Mouse (Mus musculus) liver, embryonic 12.5 days (tissue): ENCODE results near the gene Atp5f1. TPM values are rescaled to one million over a fixed set of nuclear protein-coding genes. Genes with fewer than 3 reads are reported as not detected.
A peak's percentile ranks its signal among the peaks of the same experiment; 100 is the strongest.

Source experiments
- ATAC-seq: fragments of 200-750 bp; cut with Nextera tagmentation; 2 replicates; pipeline ENCODE4 v1.8.0; 2017; ENCODE audit warnings: moderate number of reproducible peaks, mild to moderate bottlenecking, moderate library complexity
- H3K27ac ChIP-seq: fragments of 300-500 bp; sonication (generic); 2 replicates; pipeline ENCODE4 v1.5.1; 2016; ENCODE audit warnings: mild to moderate bottlenecking
- H3K27me3 ChIP-seq: fragments of 300-500 bp; sonication (generic); replicated peaks from 2 replicates; pipeline ENCODE4 v1.6.1; 2016; ENCODE audit warnings: mild to moderate bottlenecking, moderate library complexity
- H3K36me3 ChIP-seq: fragments of 300-500 bp; sonication (generic); 2 replicates; pipeline ENCODE4 v1.6.1; 2016; ENCODE audit warnings: mild to moderate bottlenecking, moderate library complexity
- H3K4me1 ChIP-seq: fragments of 300-500 bp; sonication (generic); 2 replicates; pipeline ENCODE4 v1.6.1; 2016
- H3K4me2 ChIP-seq: fragments of 300-500 bp; sonication (generic); 2 replicates; pipeline ENCODE4 v1.6.1; 2016; ENCODE audit warnings: mild to moderate bottlenecking, moderate library complexity
- H3K4me3 ChIP-seq: fragments of 300-500 bp; sonication (generic); 2 replicates; pipeline ENCODE4 v1.5.1; 2016; ENCODE audit warnings: mild to moderate bottlenecking, moderate library complexity
- H3K9ac ChIP-seq: fragments of 300-500 bp; sonication (generic); 2 replicates; pipeline ENCODE4 v1.6.1; 2016; ENCODE audit warnings: mild to moderate bottlenecking, moderate library complexity
- H3K9me3 ChIP-seq: fragments of 300-500 bp; sonication (generic); replicated peaks from 2 replicates; pipeline ENCODE4 v1.6.1; 2016; ENCODE audit warnings: mild to moderate bottlenecking, moderate library complexity
- WGBS: fragments of 180-500 bp; shearing (Covaris S2); methylation state at CpG from one replicate; pipeline ENCODE4 v1.1.7; 2016; ENCODE audit not compliant: insufficient replicate concordance; 5-methylcytosine and 5-hydroxymethylcytosine counted together
- polyA plus RNA-seq: library from polyadenylated mRNA; unstranded; fragments of >200 nt; fragmentation: Nextera tagmentation; extraction: Ambion mirVana; gene quantifications from 2 replicates; pipeline ENCODE4 v1.2.1, GENCODE M21; 2016

The Atp5f1 gene
- polyA plus RNA-seq, 1 experiment from 2014 or later = 368 TPM

DNA sequence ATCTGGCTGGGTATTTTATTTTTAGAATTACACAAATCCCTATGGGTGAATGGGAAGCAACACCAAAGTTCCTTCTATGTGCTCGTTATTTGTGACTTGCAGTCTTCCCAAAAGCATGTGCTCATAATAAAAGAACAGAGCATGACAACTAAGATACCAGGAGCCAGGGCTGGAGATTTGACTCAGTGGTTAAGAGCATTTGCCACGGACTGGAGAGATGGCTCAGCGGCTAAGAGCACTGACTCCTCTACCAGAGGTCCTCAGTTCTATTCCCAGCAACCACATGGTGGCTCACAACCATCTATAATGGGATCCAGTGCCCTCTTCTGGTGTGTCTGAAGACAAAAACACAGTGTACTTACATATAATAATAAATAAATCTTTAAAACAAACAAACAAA is 63.1 kb downstream of the Atp5f1 start:
- no peak overlapping the region for H3K4me3 ChIP-seq
- no peak overlapping the region for H3K9ac ChIP-seq
- H3K36me3 ChIP-seq = no peaks in the 10 kb centered on the region
- H3K27ac ChIP-seq = no peak overlapping the region
- H3K9me3 ChIP-seq = no peaks in the 10 kb centered on the region
- no peak for ATAC-seq
- H3K27me3 ChIP-seq = 0 out of 2 replicates have a peak, but pooled peaks cover 4% of the 10 kb centered on the region
- no peak overlapping the region for H3K4me2 ChIP-seq
- peaks cover 43% of the 10 kb centered on the region for H3K4me1 ChIP-seq
- 67% methylated on average over 3 of the region's 3 CpGs for WGBS

DNA sequence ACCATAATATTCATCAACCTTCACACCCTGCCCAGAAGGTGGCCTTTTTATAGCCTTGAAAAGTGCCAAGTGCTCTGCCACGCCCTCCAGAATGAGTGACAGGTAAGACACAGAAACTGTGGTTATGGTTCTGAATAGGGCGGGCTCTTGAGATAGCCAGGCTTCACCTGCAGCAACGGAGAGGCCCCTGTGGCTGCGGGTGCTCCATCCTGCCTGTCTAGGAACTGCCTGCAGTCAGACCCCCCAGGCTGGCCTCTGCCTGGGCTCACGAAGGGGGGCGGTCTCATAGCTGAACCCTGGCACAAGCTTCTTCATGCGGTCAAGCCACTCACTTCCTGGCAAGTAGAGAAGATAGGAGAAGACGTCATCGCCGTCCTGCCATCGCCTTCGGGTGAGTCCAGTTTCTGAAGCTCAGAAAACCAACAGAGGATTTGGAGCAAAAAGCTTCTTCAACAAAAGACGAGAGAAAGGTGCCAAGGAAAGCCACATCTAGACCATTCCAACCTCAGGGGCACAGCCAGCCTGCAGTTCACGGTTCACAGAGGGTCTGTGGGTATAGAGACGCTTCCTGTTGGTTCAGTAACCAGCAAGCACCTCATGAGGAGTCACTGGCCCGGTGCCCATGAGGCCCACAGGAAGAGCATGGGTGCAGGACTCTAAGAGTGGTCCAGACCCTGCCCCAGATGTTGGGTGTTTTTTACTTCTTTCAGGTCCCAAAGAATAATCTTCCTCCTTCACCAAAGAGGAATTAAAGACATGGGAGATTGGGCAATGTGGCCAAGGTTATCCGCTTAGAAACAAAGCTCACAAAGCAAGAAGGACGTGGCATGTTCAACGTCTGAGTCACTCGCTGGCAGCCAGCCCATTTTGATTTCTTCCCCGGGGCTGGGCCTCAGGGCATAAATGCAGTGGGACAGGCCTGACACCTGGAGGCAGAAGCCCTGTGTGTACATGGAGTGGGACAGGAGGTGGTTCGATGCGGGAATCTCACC is 65.0 kb downstream of the Atp5f1 start:
- Histone ChIP-seq H3K9me3 (no peaks in the 10 kb centered on the region), H3K27me3 (0 out of 2 replicates have a peak, but pooled peaks cover 4% of the 10 kb centered on the region), H3K4me3 (no peak overlapping the region), H3K9ac (peak overlapping the region; percentile 4; the same call in 1 of the 2 replicates), H3K36me3 (no peaks in the 10 kb centered on the region), H3K4me1 (peaks cover 53% of the 10 kb centered on the region), H3K27ac (peak overlapping the region; percentile 55), H3K4me2 (peak overlapping the region; percentile 54)
- 22% methylated on average over 23 of the region's 23 CpGs for whole genome bisulfite sequencing
- ATAC-seq = peak; percentile 17; the same call in 1 of the 2 replicates

DNA sequence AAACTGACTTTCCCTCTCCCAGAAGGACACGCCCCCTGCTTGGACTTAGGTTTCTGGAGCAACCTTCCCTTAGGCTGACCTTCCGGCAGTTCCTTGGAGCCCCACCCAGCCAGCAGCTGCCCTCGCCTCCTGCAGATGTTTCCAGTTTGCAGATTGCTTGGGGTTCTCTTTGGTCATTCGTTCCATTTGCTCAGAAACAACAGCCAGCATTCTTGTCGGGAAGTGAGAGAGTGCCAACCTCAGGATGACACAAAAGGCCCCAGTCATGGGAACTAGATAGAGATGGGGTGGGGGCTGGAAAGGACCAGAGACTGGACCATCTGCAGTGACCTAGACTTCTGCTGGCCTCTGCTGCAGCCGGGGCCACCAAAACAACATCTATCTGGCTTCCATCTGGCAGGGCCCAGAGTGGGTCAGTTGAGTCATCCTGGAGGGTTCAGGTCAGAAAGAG is 65.9 kb downstream of the Atp5f1 start:
- WGBS = 30% methylated on average over 6 of the region's 6 CpGs
- Histone ChIP-seq H3K4me1 (peaks cover 49% of the 10 kb centered on the region), H3K4me2 (peak overlapping the region; percentile 54; the same call in 1 of the 2 replicates), H3K36me3 (no peaks in the 10 kb centered on the region), H3K4me3 (no peak overlapping the region), H3K27ac (peak overlapping the region; percentile 55; the same call in 1 of the 2 replicates), H3K9me3 (no peaks in the 10 kb centered on the region), H3K27me3 (0 out of 2 replicates have a peak, but pooled peaks cover 4% of the 10 kb centered on the region), H3K9ac (no peak overlapping the region)
- ATAC-seq = no peak

Other genes with a start within 250 kb of the Atp5f1 start
- 114 and 122 TPM in 2 replicates for gene Rap1a, start 158.8 kb downstream of the Atp5f1 start, polyA plus RNA-seq
- 0.17 and 0.39 TPM in 2 replicates for gene Adora3, start 89.2 kb downstream of the Atp5f1 start, polyA plus RNA-seq
- gene Tmigd3, start 89.2 kb downstream of the Atp5f1 start, polyA plus RNA-seq = 0.30 TPM in 1 of 2 replicates, not detected in the other
- 4.0 and 4.4 TPM in 2 replicates for gene I830077J02Rik, start 27.4 kb downstream of the Atp5f1 start, polyA plus RNA-seq
- gene Wdr77, start 730 bp downstream of the Atp5f1 start, polyA plus RNA-seq = 86.6 and 90.0 TPM in 2 replicates
- 0.45 and 0.77 TPM in 2 replicates for gene Ovgp1, start 13.6 kb upstream of the Atp5f1 start, polyA plus RNA-seq
- not detected in 2 replicates for gene Pifo, start 54.5 kb upstream of the Atp5f1 start, polyA plus RNA-seq
- not detected in 2 replicates for gene Chil5, start 72.7 kb upstream of the Atp5f1 start, polyA plus RNA-seq
- gene Chia1, start 153.1 kb upstream of the Atp5f1 start, polyA plus RNA-seq = not detected in 2 replicates
- gene Chil3, start 207.5 kb upstream of the Atp5f1 start, polyA plus RNA-seq = not detected in 2 replicates